Mouse (Mus musculus) limb, embryonic 12.5 days (tissue): ENCODE measurements at regions not wholly inside any gene's neighbourhood (a gene's known extent, or its start where the extent isn't known, plus 50 kb on each side); places are given as distances from the start of the nearest gene placed in this dataset.

ENCODE experiments used
- ATAC-seq: fragments of 200-750 bp; cut with Nextera tagmentation; 2 replicates; pipeline ENCODE4 v1.8.0; 2017; ENCODE audit warnings: low read depth, moderate TSS enrichment; ENCODE audit not compliant: insufficient number of reproducible peaks, insufficient read depth, low FRiP score, low TSS enrichment
- H3K27ac ChIP-seq: fragments of 300-500 bp; sonication (generic); 2 replicates; pipeline ENCODE4 v1.5.1; 2016; ENCODE audit warnings: mild to moderate bottlenecking, moderate library complexity
- H3K27me3 ChIP-seq: fragments of 300-500 bp; sonication (generic); 2 replicates; pipeline ENCODE4 v1.6.1; 2016; ENCODE audit warnings: mild to moderate bottlenecking, moderate library complexity
- H3K36me3 ChIP-seq: fragments of 300-500 bp; sonication (generic); 2 replicates; pipeline ENCODE4 v1.6.1; 2016; ENCODE audit warnings: mild to moderate bottlenecking, moderate library complexity
- H3K4me1 ChIP-seq: fragments of 300-500 bp; sonication (generic); replicated peaks from 2 replicates; pipeline ENCODE4 v1.6.1; 2016
- H3K4me2 ChIP-seq: fragments of 300-500 bp; sonication (generic); 2 replicates; pipeline ENCODE4 v1.6.1; 2016; ENCODE audit warnings: mild to moderate bottlenecking, moderate library complexity
- H3K4me3 ChIP-seq: fragments of 300-500 bp; sonication (generic); replicated peaks from 2 replicates; pipeline ENCODE4 v1.5.1; 2016; ENCODE audit warnings: mild to moderate bottlenecking
- H3K9ac ChIP-seq: fragments of 300-500 bp; sonication (generic); replicated peaks from 2 replicates; pipeline ENCODE4 v1.6.1; 2016; ENCODE audit warnings: mild to moderate bottlenecking, moderate library complexity
- H3K9me3 ChIP-seq: fragments of 300-500 bp; sonication (generic); 2 replicates; pipeline ENCODE4 v1.6.1; 2016; ENCODE audit warnings: mild to moderate bottlenecking, moderate library complexity
- WGBS: fragments of 180-500 bp; shearing (Covaris S2); methylation state at CpG from one replicate; pipeline ENCODE4 v1.1.7; 2016; 5-methylcytosine and 5-hydroxymethylcytosine counted together

DNA sequence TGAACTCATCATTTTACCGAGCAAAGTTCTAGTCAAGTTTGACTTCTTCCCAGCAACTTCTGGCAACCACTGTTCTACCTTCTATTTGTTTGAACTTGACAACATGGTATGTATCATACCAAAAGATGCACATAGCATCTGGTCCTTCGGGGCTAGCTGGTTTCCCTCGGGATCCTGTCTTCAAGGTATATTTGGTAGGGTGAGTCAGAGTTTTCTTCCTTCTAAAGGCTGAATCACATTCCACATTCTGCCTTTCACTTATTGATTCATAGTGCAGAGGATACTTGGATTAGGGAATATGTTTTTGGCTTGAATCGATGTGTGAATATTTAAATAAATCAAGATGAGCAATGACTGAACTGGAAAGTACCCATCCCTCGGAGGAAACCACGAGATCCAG lies 789.9 kb downstream of the Nr2f2 start:
- Histone ChIP-seq H3K27ac (no peak overlapping the region), H3K4me2 (no peak overlapping the region), H3K4me3 (no peak overlapping the region), H3K36me3 (no peaks in the 10 kb centered on the region), H3K9me3 (no peaks in the 10 kb centered on the region), H3K27me3 (0 out of 2 replicates have a peak, but pooled peaks cover 2% of the 10 kb centered on the region), H3K4me1 (no peaks in the 10 kb centered on the region), H3K9ac (no peak overlapping the region)
- WGBS = 89% methylated on average over 6 of the region's 6 CpGs
- no peak for ATAC-seq

DNA sequence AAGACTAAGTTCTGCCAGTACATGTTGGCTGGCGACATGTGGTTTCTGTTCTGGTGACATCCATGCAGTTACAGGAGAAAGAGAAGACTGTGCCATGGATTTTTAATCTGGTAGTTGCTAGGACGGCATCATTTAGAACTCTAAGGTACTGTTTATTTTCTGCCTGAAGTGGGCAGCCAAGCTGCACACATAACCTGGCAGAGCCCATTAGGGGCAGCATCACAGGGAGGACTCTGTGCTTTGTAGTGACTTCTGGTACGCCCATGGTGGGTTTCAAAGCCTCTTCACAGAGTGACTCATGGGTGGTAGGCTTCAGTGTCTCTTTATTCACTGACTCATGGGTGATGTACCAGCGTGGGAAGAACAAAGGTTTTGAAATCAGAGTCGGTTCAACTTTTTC lies 792.8 kb downstream of the Nr2f2 start:
- H3K4me3 ChIP-seq = no peak overlapping the region
- H3K4me2 ChIP-seq = no peak overlapping the region
- no peak overlapping the region for H3K9ac ChIP-seq
- no peak for ATAC-seq
- H3K36me3 ChIP-seq = no peaks in the 10 kb centered on the region
- WGBS = 76% methylated on average over 5 of the region's 5 CpGs
- no peaks in the 10 kb centered on the region for H3K4me1 ChIP-seq
- H3K27ac ChIP-seq = no peak overlapping the region
- no peaks in the 10 kb centered on the region for H3K9me3 ChIP-seq
- no peaks in the 10 kb centered on the region for H3K27me3 ChIP-seq

DNA sequence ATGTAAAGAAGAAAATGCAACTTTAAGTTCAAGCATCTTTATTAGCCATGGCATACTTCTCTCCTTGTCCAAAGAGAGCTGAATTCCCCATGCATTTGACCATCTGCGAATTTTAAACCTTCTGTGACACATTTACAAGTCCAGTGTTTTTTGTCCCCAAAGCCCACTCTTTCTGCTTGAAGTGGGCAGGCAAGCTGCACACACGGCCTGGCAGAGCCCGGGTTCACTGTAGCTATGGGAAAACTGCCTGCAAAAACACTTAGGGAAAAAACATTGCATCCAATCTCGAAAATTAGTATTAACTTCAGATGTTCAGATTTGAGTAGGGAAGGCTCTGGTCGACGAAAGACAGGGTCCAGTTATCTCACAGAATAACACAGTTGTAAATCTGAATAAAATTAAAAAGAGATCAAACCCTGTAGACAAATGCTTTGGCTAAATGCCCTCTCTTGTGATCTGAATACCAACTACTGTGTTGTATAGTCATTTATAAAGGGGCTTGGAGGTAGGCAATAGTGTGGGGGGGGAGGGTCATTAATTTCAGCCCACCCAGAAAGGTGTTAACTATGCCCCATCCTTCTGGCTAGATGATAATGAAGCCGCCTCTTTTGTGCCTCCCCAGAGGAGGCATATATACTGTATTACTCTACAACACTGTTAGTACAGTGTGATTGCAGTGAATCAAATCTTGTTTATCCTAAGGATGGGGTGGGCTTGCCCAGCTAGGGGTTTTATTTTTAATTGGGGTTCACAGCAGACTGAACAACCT lies 793.7 kb downstream of the Nr2f2 start:
- no peak for ATAC-seq
- no peak overlapping the region for H3K4me3 ChIP-seq
- no peak overlapping the region for H3K27ac ChIP-seq
- no peaks in the 10 kb centered on the region for H3K27me3 ChIP-seq
- H3K36me3 ChIP-seq = no peaks in the 10 kb centered on the region
- no peaks in the 10 kb centered on the region for H3K4me1 ChIP-seq
- H3K4me2 ChIP-seq = no peak overlapping the region
- WGBS = 62% methylated on average over 7 of the region's 7 CpGs
- H3K9me3 ChIP-seq = no peaks in the 10 kb centered on the region
- H3K9ac ChIP-seq = no peak overlapping the region

DNA sequence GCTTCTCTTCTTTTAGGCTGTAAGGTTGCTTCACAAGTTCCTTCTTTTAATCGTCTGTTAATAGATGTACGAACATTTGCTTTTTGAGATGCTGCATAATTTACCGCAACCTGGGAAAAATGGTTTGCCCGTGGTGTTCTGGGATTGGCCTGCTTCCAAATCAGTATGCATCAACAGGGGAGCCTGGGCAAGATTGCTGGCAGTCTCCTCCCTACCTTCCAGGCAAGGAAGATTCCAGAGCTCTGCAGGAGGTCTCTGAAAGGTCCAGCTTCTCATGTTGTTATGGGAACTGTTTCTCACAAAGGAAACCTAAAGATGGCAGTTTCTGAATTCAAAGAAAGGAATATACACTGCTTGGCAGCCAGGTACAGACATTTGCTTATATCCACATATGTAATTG lies 799.6 kb downstream of the Nr2f2 start:
- Histone ChIP-seq H3K4me1 (no peaks in the 10 kb centered on the region), H3K27ac (no peak overlapping the region), H3K9me3 (no peaks in the 10 kb centered on the region), H3K9ac (no peak overlapping the region), H3K27me3 (no peaks in the 10 kb centered on the region), H3K36me3 (no peaks in the 10 kb centered on the region), H3K4me3 (no peak overlapping the region), H3K4me2 (no peak overlapping the region)
- ATAC-seq = no peak
- WGBS = 79% methylated on average over 4 of the region's 4 CpGs

DNA sequence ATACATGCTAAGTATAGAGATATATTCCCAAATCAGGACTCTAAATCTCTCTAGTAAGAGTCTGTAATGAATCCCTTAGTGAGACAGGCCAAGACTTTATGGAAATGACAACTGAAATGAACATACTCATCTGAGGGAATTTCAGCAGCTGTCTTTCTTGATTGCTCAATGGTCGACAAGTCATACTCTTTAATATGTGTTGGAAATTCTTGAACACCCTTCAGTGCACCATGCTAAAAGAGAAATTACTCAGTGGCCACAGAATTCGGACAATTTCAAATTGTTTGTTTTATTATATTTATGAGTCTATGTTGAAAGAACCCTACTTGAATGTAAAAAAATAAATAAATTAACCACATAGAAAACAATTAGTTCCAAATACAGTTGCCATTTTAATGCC lies 802.1 kb downstream of the Nr2f2 start:
- no peak for ATAC-seq
- Histone ChIP-seq H3K36me3 (no peaks in the 10 kb centered on the region), H3K4me1 (no peaks in the 10 kb centered on the region), H3K4me3 (no peak overlapping the region), H3K4me2 (no peak overlapping the region), H3K9ac (no peak overlapping the region), H3K9me3 (no peaks in the 10 kb centered on the region), H3K27me3 (no peaks in the 10 kb centered on the region), H3K27ac (no peak overlapping the region)
- 79% methylated on average over 2 of the region's 2 CpGs for WGBS

DNA sequence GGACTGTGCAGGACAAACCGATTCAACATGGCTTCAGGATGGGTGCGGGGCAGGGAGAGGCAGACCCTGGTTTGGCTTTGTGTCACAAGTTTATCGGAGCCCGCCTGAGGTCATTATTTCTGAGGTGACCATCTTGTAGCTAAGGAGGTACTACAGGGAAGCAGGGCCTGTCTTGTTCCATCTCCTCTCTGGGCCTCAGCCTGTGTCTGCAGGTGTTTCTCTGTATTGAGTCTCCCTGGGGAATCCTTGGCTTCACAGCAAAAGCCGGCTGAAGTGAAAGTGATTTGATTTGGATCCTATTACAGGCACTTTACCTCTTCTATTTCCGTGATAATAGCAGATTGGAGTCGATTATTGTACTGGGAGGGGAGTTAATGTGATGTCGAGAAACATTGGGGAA lies 805.7 kb upstream of the Arrdc4 start:
- no peak overlapping the region for H3K4me2 ChIP-seq
- no peak overlapping the region for H3K9ac ChIP-seq
- 0 out of 2 replicates have a peak, but pooled peaks cover 3% of the 10 kb centered on the region for H3K27me3 ChIP-seq
- no peak overlapping the region for H3K27ac ChIP-seq
- 73% methylated on average over 8 of the region's 8 CpGs for WGBS
- ATAC-seq = no peak
- H3K36me3 ChIP-seq = no peaks in the 10 kb centered on the region
- no peaks in the 10 kb centered on the region for H3K4me1 ChIP-seq
- no peaks in the 10 kb centered on the region for H3K9me3 ChIP-seq
- H3K4me3 ChIP-seq = no peak overlapping the region

DNA sequence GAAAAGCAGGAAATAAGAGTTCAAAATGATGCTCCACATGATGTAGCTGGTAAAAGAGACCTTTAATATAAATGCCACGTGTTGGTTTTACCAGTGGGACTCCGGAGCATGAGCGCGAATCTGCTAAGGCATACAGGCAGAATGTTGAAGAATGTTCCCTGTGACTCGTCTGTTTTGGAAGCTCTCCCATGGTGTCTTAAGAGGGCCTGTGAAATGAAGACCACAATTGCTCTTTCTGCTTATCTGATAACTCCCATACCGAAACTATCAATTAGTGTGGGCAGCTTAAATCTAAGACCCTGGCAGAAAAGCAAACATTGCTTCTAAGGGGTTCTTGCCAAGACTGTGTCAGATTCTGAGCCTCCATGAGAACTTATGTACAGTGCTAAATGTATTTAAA lies 804.9 kb upstream of the Arrdc4 start:
- no peak for ATAC-seq
- 87% methylated on average over 6 of the region's 6 CpGs for WGBS
- Histone ChIP-seq H3K9ac (no peak overlapping the region), H3K4me2 (no peak overlapping the region), H3K27me3 (0 out of 2 replicates have a peak, but pooled peaks cover 3% of the 10 kb centered on the region), H3K4me3 (no peak overlapping the region), H3K27ac (no peak overlapping the region), H3K9me3 (no peaks in the 10 kb centered on the region), H3K36me3 (no peaks in the 10 kb centered on the region), H3K4me1 (no peaks in the 10 kb centered on the region)

DNA sequence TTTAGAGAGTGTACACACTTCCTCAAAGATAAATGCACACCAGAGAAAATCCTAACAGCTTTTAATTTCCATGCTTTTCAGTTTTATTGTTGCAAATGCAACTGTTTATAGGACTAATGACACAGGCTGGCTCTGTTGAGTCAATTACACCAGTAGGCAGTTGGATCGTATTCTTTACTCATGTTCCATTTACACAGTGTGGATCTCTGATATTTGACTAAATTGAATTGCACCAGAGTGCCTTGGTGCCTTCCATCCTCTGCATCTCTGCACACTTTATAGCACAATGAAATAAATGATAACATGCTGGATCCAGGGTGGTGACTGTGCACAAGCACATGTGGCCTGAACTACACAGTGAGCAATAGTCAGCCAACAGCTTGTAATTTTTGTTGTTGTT lies 787.0 kb upstream of the Arrdc4 start:
- WGBS = 67% methylated on average over 1 of the region's 1 CpGs
- Histone ChIP-seq H3K36me3 (no peaks in the 10 kb centered on the region), H3K9ac (no peak overlapping the region)

DNA sequence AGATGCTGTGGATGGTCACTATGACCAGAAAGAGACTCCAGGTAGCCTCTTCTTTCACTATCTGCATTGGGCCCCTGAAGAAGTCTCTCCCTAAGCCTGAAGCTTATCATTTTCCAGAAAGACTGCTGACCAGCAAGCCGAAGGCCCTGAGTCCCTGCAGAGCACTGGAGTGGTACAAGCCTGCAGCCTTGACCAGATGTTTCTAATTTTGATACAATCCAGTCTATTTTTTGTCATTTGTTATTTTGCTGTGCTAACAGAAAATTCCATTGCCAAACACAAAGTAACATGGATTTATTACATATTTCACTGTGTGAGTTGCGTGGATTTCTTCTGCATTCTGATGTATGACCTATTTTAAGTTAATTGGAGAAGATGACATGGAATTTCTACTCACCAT lies 764.9 kb upstream of the Arrdc4 start:
- H3K27ac ChIP-seq = no peak overlapping the region
- no peak overlapping the region for H3K4me2 ChIP-seq
- no peaks in the 10 kb centered on the region for H3K36me3 ChIP-seq
- no peaks in the 10 kb centered on the region for H3K4me1 ChIP-seq
- WGBS = 42% methylated on average over 2 of the region's 2 CpGs
- H3K4me3 ChIP-seq = no peak overlapping the region
- H3K9me3 ChIP-seq = no peaks in the 10 kb centered on the region
- no peak overlapping the region for H3K9ac ChIP-seq
- ATAC-seq = no peak
- H3K27me3 ChIP-seq = no peaks in the 10 kb centered on the region

More for the DNA sequence above, 787.0 kb upstream of the Arrdc4 start:
- H3K27me3 ChIP-seq = no peaks in the 10 kb centered on the region
- H3K9me3 ChIP-seq = no peaks in the 10 kb centered on the region
- ATAC-seq = no peak
- no peaks in the 10 kb centered on the region for H3K4me1 ChIP-seq
- H3K27ac ChIP-seq = no peak overlapping the region
- H3K4me2 ChIP-seq = no peak overlapping the region
- no peak overlapping the region for H3K4me3 ChIP-seq

DNA sequence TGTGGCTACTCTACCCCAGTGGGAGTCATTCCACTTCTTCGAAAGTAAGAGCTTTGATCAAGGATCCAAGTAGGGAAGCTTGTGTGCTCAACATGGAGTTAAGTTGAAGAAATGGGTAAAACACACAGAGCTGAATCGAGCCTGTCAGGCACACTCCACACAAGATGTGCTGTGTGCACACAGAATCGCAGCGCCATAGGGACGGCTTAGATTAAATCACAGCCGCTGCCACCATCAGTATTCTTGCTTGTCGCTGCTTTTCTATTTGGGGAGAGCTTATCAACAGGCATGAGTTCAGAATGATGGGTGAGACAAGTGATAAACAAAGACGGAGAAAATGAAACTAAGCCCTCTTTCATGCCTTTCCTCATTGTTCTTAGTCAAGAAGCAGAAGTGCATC lies 761.3 kb upstream of the Arrdc4 start:
- ATAC-seq = no peak
- 81% methylated on average over 8 of the region's 8 CpGs for WGBS

DNA sequence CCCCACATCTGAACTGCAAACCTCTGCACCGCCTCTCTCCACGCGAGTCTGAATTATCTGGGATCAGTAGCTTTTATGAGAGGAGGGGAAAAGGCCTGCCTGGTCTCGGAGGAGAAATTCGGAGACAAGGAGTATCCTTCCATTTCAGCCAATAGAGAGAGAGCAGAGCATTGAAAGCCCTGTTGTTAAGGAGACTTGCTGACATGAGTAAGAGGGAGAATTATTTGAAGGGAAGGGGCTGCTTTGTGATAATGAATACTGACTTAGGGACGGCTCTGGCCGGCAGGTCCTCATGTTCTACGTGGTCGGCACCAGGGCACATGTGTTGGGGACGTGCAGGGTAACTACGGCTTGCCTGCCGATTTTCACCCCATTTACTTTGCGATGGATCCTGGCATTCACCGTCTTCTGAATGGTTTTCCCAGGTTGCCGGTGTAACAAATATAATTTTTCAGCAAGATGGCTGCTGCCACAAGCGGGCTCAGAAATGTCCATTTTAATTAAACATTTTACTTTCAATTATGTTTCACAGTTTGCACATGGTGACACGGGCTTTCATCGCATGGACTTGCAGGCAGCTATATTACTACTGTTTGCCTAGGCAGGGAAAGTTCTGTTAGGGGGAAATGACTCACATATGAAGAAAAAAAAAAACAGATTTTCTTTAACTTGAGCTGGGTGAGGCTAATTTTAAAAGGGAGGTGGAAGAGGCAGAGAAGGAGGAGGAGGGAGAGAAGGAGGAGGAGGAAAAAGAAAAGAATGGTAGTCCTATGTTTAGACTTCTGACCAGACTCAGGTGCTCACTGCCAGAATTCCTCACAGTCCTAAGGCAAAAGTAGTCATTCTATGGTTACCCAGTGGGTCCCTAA lies 744.3 kb upstream of the Arrdc4 start:
- Histone ChIP-seq H3K9ac (no peak overlapping the region), H3K9me3 (no peaks in the 10 kb centered on the region), H3K4me2 (peak overlapping the region; percentile 57), H3K36me3 (no peaks in the 10 kb centered on the region), H3K4me1 (peaks cover 19% of the 10 kb centered on the region; the same call in 1 of the 2 replicates), H3K27ac (no peak overlapping the region), H3K27me3 (peaks cover 14% of the 10 kb centered on the region; the same call in 1 of the 2 replicates), H3K4me3 (peak overlapping the region; percentile 25)
- 22% methylated on average over 18 of the region's 18 CpGs for WGBS
- 0 out of 2 replicates have a peak, but pooled peaks have one; percentile 52 for ATAC-seq

More for the DNA sequence above, 761.3 kb upstream of the Arrdc4 start:
- no peak overlapping the region for H3K4me3 ChIP-seq
- H3K36me3 ChIP-seq = no peaks in the 10 kb centered on the region
- no peaks in the 10 kb centered on the region for H3K27me3 ChIP-seq
- no peak overlapping the region for H3K27ac ChIP-seq
- H3K4me1 ChIP-seq = no peaks in the 10 kb centered on the region
- H3K9me3 ChIP-seq = no peaks in the 10 kb centered on the region
- H3K4me2 ChIP-seq = no peak overlapping the region
- H3K9ac ChIP-seq = no peak overlapping the region
